40 mouse cellular contexts compared by ENCODE assay signal in the genomic region with DNA sequence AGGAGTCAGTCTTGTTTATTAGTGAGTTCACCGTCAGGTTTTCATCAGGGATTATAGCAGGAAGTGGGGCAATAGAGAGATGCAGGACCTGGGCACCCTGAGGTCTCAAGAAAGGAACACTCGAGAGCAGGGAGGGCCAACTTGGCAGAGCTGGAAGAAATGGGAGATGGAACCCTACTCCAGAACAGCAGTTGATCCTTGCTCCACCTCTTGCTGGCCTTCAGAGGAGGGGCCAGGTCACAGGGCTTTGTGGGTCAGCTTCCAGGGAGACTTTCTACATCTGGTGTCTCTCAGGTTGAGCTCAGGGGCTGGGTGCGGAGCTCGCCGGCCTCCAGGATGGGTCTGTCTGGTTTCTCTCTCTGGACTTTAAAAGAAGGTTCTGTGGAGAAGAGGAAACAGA. TPM values are rescaled to one million over a fixed set of nuclear protein-coding genes. Genes with fewer than 3 reads are reported as not detected.
"Had no signal": no experiment of that assay in that cellular context is flagged by ENCODE, and none has a peak within 500 bp of the region (broad histone marks: within the 10 kb centered on the region; RNA-seq: fewer than 3 reads in every experiment).

No protein-coding gene starts in this region.

- H3K36me3 ChIP-seq: heart, embryonic 12.5 days; heart, embryonic 13.5 days; heart, embryonic 15.5 days; hindbrain, embryonic 10.5 days; hindbrain, embryonic 12.5 days; hindbrain, embryonic 13.5 days; hindbrain, embryonic 15.5 days; intestine, embryonic 15.5 days; kidney, embryonic 15.5 days had no signal

- H3K9me3 ChIP-seq: heart, embryonic 12.5 days; heart, embryonic 13.5 days; heart, embryonic 15.5 days; hindbrain, embryonic 10.5 days; hindbrain, embryonic 12.5 days; hindbrain, embryonic 13.5 days; hindbrain, embryonic 15.5 days; intestine, embryonic 15.5 days; kidney, embryonic 15.5 days had no signal

- H3K9ac ChIP-seq: heart, embryonic 12.5 days; heart, embryonic 13.5 days; heart, embryonic 15.5 days; hindbrain, embryonic 12.5 days; hindbrain, embryonic 13.5 days; hindbrain, embryonic 14.5 days; hindbrain, embryonic 15.5 days; intestine, embryonic 15.5 days; kidney, embryonic 15.5 days had no signal

- H3K27me3 ChIP-seq: heart, embryonic 15.5 days; hindbrain, embryonic 12.5 days; hindbrain, embryonic 15.5 days; intestine, embryonic 15.5 days; kidney, embryonic 15.5 days had no signal

- H3K27ac ChIP-seq: heart, embryonic 13.5 days; heart, embryonic 15.5 days; hindbrain, embryonic 10.5 days; hindbrain, embryonic 12.5 days; hindbrain, embryonic 13.5 days; hindbrain, embryonic 14.5 days; hindbrain, embryonic 15.5 days; hindbrain, postnatal 0 days; intestine, embryonic 15.5 days; kidney, embryonic 15.5 days; kidney, postnatal 0 days; layer of hippocampus, adult 2 months; left cerebral cortex, adult 2 months had no signal

- H3K4me1 ChIP-seq: hindbrain, embryonic 12.5 days; hindbrain, embryonic 13.5 days; hindbrain, embryonic 15.5 days; intestine, embryonic 15.5 days; kidney, embryonic 15.5 days had no signal

- DNase-seq: heart, postnatal 10 days; heart, postnatal 14 days; heart, postnatal 36 days; heart, postnatal 4 days; kidney, adult 11 months; kidney, adult 18-20 months; kidney, adult 2 months; kidney, adult 8-10 months; kidney, adult 9 months; kidney, postnatal 10 days; kidney, postnatal 14 days; kidney, postnatal 25 days; kidney, postnatal 36 days; kidney, postnatal 4 days; layer of hippocampus, adult 9-11 months; layer of hippocampus, postnatal 36 days had no signal

- H3K4me3 ChIP-seq: heart, embryonic 12.5 days; heart, embryonic 13.5 days; heart, embryonic 15.5 days; hindbrain, embryonic 10.5 days; hindbrain, embryonic 12.5 days; hindbrain, embryonic 13.5 days; hindbrain, embryonic 15.5 days; intestine, embryonic 15.5 days; kidney, embryonic 15.5 days; layer of hippocampus, adult 2 months; left cerebral cortex, adult 2 months had no signal

- H3K4me2 ChIP-seq: heart, embryonic 12.5 days; heart, embryonic 13.5 days; heart, embryonic 15.5 days; hindbrain, embryonic 12.5 days; hindbrain, embryonic 13.5 days; hindbrain, embryonic 14.5 days; hindbrain, embryonic 15.5 days; intestine, embryonic 15.5 days; kidney, embryonic 15.5 days had no signal

- ATAC-seq: hindbrain, embryonic 16.5 days; hindbrain, postnatal 0 days; inflammation-experienced regulatory T-cells, adult 6 months; intestine, embryonic 15.5 days; intestine, embryonic 16.5 days; intestine, postnatal 0 days had no signal

RNA-seq across cellular contexts. Expression of a gene that starts 15.5 kb away (rescaled TPM):
- total RNA-seq: hematopoietic stem cell, adult 5-6 weeks had no signal
- polyA plus RNA-seq: inflammation-experienced regulatory T-cells, adult 6 months had no signal

RNA-seq across cellular contexts. Expression of a gene that starts 42.9 kb away (rescaled TPM):
- total RNA-seq: hematopoietic stem cell, adult 5-6 weeks; layer of hippocampus, postnatal 14 days had no signal
- polyA plus RNA-seq: inflammation-experienced regulatory T-cells, adult 6 months had no signal

RNA-seq across cellular contexts. Expression of a gene that starts 45.4 kb away (rescaled TPM):
- total RNA-seq: heart, postnatal 10 days; heart, postnatal 14 days; heart, postnatal 25 days; heart, postnatal 4 days; hematopoietic stem cell, adult 5-6 weeks had no signal
- polyA plus RNA-seq: heart, embryonic 12.5 days; heart, embryonic 14.5 days; heart, embryonic 15.5 days; heart, embryonic 16.5 days; heart, postnatal 0 days; inflammation-experienced regulatory T-cells, adult 6 months; intestine, embryonic 16.5 days; intestine, postnatal 0 days; kidney, postnatal 0 days had no signal
